Mouse (Mus musculus) ovary, postnatal 10 days (tissue): ENCODE data around the gene Uvssa.
"Not testable (repeated sequence)": the region's sequence is repeated elsewhere in the genome, so short reads cannot be mapped to it uniquely, and the experiment has no call there.

ENCODE experiments used
- DNase-seq: peaks from one replicate; pipeline ENCODE4 v3.0.0; 2022; ENCODE audit warnings: low spot score

Gene Uvssa

GRCm38 (mm10) chr5:33378302-33378854 lies at the start of gene Uvssa:
Gene Uvssa (plus strand): TSS chr5:33378549.
- DNase-seq, result peak; percentile 98

- DNase-seq, result no peak
Observed at GRCm38 (mm10) chr5:33334381-33335272, 43.7 kb upstream of the Uvssa start.

- peak; percentile 85 for DNase-seq
Observed at GRCm38 (mm10) chr5:33335273-33335976, 42.9 kb upstream of the Uvssa start, which contains the start of gene Maea. Gene Maea (plus strand): TSS chr5:33335509.

GRCm38 (mm10) chr5:33335977-33336360 lies 42.4 kb upstream of the Uvssa start:
- DNase-seq, result no peak

GRCm38 (mm10) chr5:33337206-33337605 lies 41.1 kb upstream of the Uvssa start:
- DNase-seq, result no peak

GRCm38 (mm10) chr5:33341165-33341564 lies 37.2 kb upstream of the Uvssa start:
- no peak for DNase-seq

- not testable (repeated sequence) for DNase-seq
Observed at GRCm38 (mm10) chr5:33342248-33342647, 36.1 kb upstream of the Uvssa start.

- no peak for DNase-seq
Observed at GRCm38 (mm10) chr5:33342821-33343220, 35.5 kb upstream of the Uvssa start.

- DNase-seq, result no peak
Observed at GRCm38 (mm10) chr5:33343571-33343970, 34.8 kb upstream of the Uvssa start.

GRCm38 (mm10) chr5:33344070-33344469 lies 34.3 kb upstream of the Uvssa start:
- DNase-seq, result no peak

- no peak for DNase-seq
Observed at GRCm38 (mm10) chr5:33347620-33348019, 30.7 kb upstream of the Uvssa start.

GRCm38 (mm10) chr5:33349205-33349604 lies 29.1 kb upstream of the Uvssa start:
- no peak for DNase-seq

GRCm38 (mm10) chr5:33349706-33350105 lies 28.6 kb upstream of the Uvssa start:
- DNase-seq, result no peak

GRCm38 (mm10) chr5:33351556-33352272 lies 26.6 kb upstream of the Uvssa start:
- no peak for DNase-seq

GRCm38 (mm10) chr5:33352273-33352645 lies 26.1 kb upstream of the Uvssa start:
- no peak for DNase-seq

GRCm38 (mm10) chr5:33353011-33353410 lies 25.3 kb upstream of the Uvssa start:
- DNase-seq, result no peak

GRCm38 (mm10) chr5:33357494-33357893 lies 20.9 kb upstream of the Uvssa start:
- no peak for DNase-seq

- no peak for DNase-seq
Observed at GRCm38 (mm10) chr5:33358467-33358866, 19.9 kb upstream of the Uvssa start.

GRCm38 (mm10) chr5:33363263-33363662 lies 15.1 kb upstream of the Uvssa start:
- DNase-seq, result no peak

- no peak for DNase-seq
Observed at GRCm38 (mm10) chr5:33368651-33369050, 9.7 kb upstream of the Uvssa start.

GRCm38 (mm10) chr5:33371137-33371536 lies 7.2 kb upstream of the Uvssa start:
- DNase-seq, result no peak

GRCm38 (mm10) chr5:33371668-33372067 lies 6.7 kb upstream of the Uvssa start:
- no peak for DNase-seq
